Mouse (Mus musculus): ENCODE measurements at regions not wholly inside any gene's neighbourhood (a gene's known extent, or its start where the extent isn't known, plus 50 kb on each side); places are given as distances from the start of the nearest gene placed in this dataset.

DNA sequence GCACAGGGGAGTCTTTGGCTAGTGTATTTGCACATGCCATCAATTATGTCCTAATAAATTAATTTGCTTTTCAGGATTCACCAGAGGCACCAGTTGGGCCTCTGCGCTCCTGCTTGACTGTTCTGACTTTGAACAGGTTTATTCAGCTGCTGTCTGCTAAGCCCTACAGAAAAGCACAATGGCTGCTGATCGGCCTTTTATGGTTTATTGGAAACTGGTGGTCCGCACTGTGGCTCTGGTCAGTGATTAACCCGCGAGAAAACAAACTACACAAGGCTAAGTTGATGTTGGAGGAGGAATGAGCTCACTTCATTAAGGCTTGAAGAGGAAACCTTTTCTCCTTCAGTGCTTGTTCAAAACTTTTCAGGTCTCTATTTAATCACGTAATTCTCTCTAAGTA is 208.4 kb upstream of the Gpr101 start:
- DNase-seq (ENCODE audit: low spot score in 2 of 2), result no peak

DNA sequence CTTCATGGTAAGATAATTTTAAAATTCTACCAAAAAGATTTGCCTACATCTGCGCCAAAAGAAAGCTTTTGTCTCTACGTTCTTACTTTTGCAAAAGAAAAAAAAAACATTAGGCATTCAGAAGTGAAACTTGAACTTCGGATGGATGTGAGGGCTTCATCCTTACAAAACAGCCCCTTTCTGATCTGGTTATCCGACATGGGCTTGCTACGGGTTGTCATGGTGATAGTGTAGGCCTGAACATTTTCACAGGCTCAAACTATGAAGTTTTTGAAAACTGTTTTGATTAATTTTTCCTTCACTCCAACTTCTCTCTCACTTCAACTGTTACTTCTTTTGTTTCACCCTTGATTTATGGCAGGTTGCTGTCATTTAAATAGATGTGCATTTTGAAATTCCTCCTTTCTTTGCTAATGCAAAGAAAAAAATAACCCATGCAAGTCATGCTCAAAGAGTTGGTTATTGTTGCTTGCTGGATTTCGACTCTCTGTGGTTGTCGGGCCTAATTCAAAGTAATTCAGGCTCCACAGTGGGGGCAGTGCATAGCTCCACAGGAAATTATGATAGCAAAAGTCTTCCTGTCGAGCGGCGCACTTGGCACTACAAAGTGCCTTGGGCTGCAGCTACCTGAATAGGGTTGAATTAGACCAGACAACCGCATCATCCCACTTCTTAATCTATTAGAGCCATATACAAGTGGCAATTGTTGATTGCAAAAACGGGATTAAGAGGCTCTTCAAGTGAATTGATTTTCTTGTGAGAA is 205.7 kb upstream of the Gpr101 start:
- DNase-seq (ENCODE audit: low spot score in 2 of 2), result no peak

DNA sequence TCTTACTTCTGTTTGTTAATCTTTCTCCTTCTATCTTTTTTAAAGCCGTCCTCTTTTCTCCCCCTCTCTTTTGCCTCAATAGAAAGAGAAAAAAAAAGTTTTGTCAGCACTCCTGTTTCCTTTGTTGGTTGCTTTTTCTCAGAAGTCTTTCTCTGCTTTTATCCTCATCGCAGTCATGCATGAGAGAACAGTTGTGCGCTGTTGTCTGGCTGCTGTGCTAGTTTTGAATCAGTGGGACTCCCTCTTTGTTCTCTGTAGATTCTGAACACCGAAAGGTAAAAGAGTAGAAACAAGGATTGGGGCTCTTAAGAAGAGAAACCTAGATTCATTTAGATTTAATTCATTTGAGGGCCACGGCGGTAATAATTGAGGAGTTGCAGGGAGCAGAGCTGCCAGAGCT is 204.9 kb upstream of the Gpr101 start:
- no peak for DNase-seq (ENCODE audit: low spot score in 2 of 2)

DNA sequence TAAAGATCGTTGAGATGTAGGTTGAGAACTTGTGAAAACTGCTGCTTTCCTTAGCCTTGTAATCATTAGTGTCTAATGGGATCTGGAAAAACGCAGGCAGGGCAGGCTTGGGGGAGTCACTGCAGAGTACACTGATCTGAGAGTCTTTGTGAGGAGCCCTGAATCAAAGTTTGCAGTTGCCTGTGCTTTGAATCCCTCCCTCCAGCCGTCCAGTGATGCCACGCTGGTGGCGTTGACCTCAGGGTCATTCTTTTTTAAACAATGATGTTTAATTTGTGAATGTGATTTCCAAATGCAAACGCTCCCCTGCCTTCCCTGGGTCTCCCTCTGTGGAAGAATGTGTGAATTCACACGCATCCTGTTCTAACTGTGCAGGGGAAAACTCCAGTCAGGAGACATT is 204.4 kb upstream of the Gpr101 start:
- DNase-seq (ENCODE audit: low spot score in 2 of 2), result no peak

DNA sequence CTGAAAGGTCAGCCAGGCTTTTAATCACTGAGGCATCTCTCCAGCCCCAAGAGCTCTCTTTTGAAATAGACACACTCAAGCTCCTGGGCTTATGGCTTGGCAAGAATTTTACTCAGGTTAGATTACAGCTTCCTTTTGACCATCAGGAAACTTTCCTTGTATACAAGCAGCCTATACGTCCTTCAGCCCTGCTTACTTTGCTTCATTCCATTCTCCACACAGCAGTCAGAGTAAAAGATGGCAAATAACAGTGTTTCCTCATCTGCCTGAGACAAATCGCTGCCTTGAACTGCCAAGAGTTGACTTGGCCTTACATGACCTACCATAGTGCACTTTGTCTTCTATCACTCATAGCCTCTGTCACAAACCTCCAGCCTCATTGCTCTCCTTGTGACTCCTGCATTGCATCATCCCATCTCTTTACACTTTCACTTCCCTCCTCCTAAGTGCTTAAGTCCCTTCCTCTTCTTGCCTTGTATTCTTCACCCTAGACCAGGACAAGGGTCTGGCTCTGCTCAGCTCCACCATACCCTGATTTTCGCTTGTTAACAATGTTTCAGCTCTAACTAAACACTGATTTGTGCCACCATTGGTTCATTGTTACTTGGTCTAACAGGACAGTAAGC is 203.2 kb upstream of the Gpr101 start:
- DNase-seq (ENCODE audit: low spot score in 2 of 2), result no peak

DNA sequence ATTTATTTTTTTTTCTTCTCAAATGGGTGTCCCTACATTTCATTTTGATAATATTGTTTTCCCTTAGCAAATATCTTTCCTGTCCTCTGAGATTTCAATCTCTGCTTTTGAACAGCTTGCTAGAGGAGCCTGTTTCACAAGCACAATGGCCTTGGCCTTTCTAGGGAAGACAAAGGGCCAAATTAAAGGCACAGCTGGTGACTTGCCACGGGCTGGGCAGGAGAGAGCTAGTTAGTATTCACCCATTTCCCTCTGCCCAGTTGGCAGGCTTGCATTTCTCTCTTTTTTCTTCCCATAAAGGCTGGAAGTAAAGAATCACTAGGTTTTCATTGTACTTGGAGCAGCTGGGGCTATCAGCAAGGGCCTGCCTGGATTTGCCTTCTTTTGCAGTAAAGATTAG is 188.9 kb upstream of the Gpr101 start:
- no peak for DNase-seq (ENCODE audit: low spot score in 2 of 2)

DNA sequence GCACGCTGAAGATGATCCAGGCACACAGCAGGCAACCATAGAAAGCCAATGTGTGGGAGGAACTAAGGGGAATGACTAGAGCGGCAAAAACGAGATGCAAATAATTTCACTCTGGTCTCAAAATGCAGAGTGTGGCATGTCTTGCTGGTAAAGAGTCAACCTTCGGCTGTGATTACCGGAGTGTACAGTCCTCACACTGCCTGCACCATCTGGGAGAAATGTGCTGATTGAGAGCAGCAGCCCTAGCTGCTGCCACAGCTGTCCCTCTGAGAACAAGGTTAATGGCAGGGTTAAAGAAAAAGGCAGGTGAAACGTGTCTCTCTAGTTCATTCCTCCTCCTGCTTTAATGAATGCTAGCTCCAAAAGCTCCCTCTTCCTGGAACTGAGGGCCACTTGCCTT is 173.2 kb upstream of the Gpr101 start:
- no peak for DNase-seq (ENCODE audit: low spot score in 2 of 2)

DNA sequence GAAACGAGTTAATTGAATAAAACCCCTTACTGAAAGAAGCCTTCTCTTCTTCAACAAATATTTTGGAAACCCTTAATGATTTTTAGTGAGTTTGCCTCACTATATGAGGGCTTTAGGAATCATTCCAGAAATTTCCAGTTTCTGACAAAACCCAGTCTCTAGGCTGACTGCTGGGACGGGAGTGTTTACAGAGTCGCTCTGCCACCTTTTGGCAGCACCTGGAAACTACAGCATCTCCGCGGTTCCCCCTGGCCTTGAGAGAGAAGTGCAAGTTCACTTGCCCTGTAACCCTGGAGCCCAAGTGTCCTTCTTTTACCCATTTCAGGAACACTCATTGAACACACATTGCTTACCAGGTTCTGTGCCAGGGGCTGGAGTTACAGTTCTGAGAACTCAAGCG is 171.4 kb upstream of the Gpr101 start:
- DNase-seq (ENCODE audit: low spot score in 2 of 2), result no peak

DNA sequence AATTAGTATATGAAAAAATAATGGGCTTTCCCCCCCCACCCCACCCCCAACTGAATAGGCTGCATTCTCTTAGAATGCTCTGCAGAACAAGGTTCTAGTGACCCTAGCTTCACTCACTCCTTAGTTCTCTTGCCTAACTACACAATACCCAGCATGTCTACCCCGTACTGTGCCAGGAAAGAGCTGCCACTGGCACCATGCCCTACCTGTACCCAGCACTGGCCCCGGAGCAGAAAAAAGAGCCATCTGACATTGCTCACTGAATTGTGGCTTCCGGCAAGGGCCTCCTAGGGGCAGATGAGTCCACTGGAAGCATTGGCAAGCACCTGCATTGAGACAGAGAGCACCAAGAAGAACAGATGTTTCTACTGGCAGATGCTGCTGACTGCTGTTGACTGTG is 156.0 kb upstream of the Gpr101 start:
- DNase-seq (ENCODE audit: low spot score in 2 of 2), result no peak

DNA sequence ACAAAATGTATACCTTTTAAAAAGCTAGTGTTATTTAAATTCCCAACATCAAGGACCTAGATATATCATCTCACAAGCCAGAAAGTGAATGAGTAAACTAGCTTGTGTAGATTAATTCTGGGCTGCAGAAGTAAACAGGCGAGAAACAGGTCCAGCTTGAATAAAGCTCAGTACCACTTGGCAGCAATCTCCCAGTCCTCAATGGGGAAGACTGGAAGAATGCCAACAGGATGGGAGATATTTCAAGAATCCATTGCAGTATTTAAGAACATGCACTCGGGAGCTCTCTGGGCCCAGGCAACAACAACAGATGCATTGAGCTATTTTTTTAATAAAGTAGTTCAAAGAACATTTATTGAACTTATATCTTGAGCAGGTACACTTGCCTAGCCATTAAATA is 152.5 kb upstream of the Gpr101 start:
- DNase-seq (ENCODE audit: low spot score in 2 of 2), result peak in 1 of 2 experiments; percentile 6

DNA sequence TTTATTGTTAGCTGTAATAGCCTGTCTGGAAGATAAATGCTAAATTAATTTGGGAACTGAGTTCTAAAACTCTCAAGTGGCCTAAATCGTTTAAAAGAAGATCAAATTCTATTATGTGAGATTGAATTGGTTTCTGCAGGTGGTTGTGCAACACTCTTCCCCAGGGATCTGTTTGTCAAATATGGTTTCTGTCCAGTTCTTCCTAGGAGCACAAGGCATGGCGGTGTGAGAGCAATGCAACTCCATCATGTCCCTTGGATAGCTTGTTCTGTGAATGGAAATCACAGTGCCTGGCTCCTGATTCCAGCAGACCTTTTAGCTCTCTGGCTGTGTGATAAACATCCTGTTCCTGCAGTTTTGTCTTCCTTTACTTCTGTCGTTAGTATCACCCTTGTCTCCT is 151.9 kb upstream of the Gpr101 start:
- no peak for DNase-seq (ENCODE audit: low spot score in 2 of 2)

All from right cerebral cortex, adult 2 months (tissue).